Mouse (Mus musculus): ENCODE results near the gene Npffr2.
"Not testable (repeated sequence)": the region's sequence is repeated elsewhere in the genome, so short reads cannot be mapped to it uniquely, and the experiment has no call there.

Npffr2 gene

DNA sequence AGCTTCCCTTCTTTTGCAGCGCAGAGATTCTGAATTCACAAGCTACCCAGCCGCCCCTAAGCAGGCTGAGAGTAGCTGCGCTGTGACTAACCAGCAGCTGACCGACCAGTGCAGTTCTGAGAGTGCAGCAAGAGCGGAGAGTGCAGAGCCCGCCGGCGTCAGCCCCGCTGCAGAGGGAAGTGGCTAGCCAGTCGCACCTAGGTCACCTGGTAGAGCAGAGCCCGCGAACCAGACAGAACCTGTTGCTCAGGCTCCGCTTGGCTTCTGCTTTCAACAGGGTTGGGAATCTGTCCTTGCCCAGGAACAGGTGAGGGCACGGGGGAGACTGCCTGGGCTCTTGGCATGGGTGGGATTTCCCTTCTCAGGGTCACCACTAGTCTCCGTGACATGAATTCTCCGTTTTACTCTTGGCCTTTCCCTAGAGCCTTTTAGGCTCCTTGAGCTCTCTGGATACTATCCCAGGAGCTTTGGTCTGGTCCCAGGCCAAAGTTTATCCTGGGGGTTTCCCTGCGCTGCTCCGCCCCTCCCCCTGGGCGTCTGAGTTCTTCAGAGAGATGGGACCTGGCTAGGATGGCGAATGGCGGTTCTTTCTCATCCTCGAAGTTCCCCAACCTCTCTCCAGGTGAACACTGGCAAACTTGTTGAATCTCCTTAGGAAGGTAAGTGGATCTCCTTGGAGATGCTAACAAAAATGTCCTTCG lies at the start of gene Npffr2:
Gene Npffr2, plus strand, starts transcription at position 552 of the 701 bp plus-strand sequence.
- no peak for DNase-seq (ENCODE audit: low spot score)

DNA sequence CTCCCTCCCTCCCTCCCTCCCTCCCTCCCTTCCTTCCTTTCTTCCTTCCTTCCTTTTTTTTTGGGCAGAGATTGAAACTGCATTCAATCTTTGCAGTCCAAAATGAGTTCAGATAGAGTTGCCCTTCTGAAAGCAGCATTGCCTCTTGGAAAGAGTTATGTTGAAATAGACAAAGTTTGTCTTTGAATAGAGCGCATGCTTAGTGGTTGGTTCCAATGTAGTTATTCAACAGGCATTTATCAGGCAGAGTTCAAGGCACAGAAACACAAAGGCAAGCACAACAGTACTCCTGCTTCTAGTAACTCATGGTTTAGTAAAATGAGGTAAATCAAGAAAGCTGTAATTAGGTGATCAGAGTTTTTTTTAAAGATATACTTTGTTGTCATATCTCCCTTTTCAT lies 34.7 kb upstream of the Npffr2 start:
- no peak for DNase-seq (ENCODE audit: low spot score)

DNA sequence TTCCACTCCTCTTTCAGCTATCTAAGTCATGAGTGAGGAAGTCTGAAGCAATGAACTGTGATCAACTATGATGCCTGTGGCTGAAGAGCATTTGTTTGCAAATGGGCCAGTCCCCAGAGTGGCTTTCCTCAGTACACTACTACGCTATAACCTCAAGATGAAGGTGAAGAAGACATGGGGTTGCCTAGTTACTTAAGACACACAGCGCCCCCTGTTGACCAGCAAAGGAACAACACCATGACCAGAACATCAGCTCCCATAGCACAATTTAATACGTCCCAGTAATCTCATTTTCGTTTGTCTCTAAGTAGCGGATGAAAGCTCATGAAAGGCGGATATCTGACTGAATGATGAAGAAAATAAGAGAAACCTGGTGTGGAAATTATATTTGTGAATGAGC lies 27.0 kb upstream of the Npffr2 start:
- DNase-seq (ENCODE audit: low spot score), result no peak

DNA sequence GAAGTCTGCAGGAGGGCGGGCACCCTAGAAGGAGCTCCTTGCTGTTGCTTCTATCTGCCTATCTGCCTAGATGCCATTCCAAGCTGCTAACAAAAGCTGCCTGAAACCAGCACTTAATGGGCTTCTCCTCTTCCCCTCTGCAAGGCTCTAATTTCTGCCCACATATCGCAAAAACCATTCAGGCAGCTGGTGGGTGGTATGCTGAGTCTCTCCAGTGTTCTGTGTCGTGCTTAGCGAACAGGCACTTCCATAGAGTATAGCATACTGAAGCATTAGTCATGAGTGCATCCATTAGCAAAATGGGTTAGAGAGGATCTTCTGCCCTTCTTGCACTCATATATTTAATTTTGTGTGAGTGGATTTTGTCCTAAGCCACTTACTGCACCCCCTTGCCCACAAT lies 8.6 kb upstream of the Npffr2 start:
- DNase-seq (ENCODE audit: low spot score), result no peak

DNA sequence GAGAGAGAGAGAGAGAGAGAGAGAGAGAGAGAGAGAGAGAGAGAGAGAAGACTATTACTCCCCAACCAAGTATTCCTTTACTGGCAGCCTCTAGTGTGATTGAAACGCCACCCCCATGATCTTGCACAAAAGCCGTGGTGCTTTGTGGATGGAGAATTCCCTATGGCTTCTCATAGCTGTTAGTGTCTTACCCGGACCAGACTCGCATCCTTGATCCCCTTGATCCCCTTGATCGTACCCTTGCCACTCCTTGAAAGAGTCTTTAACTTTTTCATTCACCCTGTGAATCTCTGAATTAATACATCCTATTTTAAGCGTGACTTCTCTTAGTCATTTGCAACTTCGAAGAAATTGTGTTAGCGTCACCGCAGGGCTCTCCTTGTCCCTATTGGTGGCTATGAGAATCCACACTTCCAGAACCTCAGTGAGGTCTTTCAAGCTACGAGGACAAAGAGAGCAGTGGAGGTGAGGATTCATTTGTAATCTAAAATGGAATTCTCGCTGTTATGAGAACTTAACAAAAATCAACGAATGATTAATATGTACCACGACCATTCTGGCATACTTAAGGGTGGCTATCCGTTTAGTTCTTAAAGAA lies 949 bp upstream of the Npffr2 start:
- no peak for DNase-seq (ENCODE audit: low spot score)

DNA sequence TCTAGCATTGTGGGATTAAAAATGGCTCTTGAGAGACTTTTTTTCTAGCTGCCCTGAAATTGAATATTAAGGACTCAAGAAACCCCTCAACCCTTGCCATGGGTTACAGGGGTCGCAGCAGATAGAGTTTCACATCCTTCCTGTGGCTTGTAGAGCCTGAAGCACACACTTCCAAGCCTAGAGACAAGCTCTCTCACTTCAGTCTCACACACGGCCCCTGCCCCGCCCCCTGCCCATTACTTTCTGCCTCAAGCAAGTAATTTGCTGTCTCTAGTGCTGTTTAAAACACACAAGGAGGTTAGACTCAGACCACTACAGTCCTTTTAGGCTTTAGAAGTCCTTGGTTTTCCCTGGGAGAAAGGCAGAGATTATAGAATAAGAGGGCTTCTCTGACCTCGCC lies 1.7 kb downstream of the Npffr2 start:
- DNase-seq (ENCODE audit: low spot score), result no peak

DNA sequence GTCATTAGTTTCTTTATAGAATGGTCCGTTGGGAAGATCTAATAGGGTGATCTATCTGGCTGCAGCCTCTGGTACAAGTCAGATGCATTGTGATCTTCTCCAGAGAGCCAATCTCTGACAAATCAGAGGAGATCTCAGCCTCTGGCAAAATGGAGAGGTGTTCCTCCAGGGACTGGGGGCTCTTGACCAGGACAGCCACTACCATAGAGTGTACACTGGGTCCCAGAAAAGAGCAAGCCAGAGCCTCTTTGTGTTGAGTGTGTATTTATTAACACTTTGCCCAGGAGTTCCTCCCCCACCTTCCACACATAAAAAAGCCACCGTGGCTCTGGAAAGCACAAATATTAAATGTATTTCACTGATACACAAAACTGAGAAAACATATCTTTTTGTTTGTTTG lies 2.2 kb downstream of the Npffr2 start:
- no peak for DNase-seq (ENCODE audit: low spot score)

DNA sequence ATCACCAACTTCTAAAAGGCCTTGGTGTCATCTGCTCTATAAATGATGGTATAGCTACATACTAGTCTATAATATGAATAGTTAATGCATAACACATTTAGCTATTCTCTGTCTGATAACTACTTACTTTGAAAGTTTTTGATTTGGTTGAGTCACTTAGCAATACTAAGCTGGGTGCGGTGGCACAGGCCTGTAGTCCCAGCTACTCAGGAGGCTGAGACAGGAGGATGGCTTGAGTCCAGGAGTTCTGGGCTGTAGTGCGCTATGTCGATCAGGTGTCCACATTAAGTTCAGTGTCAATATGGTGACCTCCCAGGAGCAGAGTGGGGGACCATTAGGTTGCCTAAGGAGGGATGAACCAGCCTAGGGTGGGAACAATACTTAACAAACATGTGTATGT lies 8.8 kb downstream of the Npffr2 start:
- no peak for DNase-seq (ENCODE audit: low spot score)

DNA sequence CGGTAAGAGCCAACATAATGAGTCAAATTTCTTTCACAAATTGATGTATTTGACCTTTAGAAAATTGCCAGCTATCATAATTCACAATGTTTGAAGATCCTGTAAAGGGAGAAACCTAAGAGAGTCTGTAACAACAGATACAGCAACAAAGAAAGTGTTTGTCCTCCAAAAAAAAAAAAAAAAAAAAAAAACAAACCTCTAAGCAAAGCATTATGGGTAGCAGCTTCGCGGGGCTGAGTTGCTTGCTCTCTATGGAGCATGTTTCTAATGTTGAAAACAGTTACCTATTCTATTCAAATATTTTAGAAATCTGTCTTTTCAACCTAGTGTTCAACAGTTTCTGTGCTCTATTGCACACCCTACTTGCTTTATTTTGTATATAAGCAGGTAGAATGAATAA lies 15.2 kb downstream of the Npffr2 start:
- no peak for DNase-seq (ENCODE audit: low spot score)

DNA sequence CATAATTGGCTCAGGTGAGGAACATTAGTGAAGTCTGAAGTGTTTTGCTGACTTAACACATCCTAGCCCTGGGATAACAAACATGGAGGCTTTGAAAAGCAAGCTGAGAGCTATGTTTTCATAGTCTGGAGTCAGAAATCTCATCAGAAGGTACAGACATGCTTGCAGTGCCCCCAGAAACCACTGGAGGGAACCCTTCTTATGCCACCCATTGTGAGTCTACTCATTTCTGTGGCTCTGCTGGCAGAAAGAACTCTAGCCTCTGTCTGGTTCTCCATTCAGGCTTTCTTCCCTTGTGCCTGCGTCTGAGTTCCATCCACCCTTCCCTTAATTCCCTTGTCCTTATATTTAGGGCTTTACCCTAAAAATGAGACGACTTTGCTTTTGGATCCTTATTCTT lies 16.2 kb downstream of the Npffr2 start:
- no peak for DNase-seq (ENCODE audit: low spot score)

DNA sequence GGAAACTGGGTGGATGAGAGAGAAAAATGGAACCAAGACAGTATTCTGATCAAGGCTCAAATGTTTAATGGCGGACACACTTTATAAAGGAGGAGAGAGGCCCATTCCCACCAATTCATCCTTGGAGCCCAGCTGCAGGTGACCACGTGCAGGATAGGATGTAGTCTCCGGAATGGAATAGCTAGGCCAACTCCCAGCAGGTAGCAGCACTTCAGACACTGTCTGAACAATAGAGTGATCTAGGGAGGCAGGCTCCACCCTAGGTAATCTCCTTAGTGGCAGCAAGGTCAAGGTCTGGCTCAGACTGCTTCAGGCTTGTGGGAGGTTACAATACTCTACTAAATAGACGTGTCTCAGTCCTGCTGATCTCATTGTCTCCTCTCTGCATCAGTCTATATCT lies 31.9 kb downstream of the Npffr2 start:
- not testable (repeated sequence) for DNase-seq (ENCODE audit: low spot score)

DNA sequence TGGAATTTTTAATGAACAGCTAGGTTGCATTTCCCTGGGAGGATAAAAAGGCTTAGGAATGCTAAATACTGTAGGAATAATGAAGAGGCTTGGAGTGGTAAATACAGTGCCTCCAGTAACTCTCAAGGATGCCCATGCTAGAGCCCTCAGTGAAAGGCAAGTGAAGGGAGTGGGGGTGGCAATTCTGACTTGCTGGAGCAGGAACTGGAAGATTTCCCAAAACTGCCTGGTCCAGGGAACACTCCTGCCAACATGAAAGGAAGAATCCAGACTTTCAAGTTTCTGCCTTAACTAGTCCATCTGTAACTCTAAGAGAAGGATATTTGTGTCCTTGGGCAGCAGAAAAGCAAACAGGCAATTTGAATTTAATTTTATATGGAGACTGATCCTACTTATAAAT lies 34.2 kb downstream of the Npffr2 start:
- DNase-seq (ENCODE audit: low spot score), result no peak

DNA sequence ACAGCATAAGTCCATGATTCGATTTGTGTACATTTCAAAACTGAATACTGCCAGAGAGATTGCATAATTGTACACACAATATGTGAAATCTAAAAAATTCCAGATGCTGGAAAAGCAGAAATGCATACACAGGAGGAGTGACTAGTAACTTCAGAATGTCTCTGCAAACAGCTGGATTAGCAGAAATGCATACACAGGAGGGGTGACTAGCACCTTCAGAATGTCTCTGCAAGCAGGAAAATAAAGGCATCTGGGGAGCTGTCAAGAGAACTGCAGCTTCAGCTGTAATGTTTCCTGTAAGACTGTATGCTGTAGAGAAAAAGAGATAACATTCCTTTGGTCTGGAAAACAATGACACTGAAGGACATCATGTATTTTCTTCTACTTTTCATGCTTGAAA lies 51.4 kb downstream of the Npffr2 start:
- no peak for DNase-seq (ENCODE audit: low spot score)

DNA sequence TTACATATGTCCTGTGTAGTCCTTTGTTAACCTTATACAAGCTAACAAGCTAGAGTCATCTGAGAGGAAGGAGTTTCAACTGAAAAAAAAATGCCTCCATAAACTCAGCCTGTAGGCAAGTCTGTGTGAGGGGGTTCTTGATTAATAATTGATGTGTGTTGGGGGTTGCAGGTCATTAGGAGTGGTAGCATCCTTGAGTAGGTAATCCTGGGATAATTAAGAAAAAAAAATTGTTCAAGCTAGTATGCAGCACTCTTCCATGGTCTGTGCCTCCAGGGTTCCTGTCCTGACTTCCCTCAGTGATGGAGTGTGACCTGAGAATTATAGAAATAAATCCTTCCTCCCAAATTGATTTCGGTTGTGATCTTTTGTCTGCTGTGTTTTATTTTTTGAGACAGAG lies 52.0 kb downstream of the Npffr2 start:
- no peak for DNase-seq (ENCODE audit: low spot score)

DNA sequence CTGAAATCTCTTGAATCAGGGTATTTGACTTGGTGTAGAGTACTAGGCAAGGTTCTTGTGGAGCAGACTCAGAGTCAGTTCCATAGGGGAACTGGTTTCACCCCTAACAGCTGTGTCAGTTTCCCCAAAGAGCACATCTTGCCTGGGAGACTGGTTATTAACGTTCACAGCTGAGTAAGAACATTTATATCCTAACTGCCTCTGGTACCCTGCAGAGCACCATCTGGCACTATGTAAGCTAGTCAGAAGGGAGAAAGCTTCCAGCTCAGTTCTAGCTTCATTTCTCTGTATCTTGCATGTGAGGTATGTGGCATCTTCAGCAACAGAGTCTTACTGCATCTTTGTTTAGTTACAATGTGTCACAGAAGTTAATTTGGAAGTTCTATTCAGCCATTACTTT lies 53.9 kb downstream of the Npffr2 start:
- DNase-seq (ENCODE audit: low spot score), result no peak

DNA sequence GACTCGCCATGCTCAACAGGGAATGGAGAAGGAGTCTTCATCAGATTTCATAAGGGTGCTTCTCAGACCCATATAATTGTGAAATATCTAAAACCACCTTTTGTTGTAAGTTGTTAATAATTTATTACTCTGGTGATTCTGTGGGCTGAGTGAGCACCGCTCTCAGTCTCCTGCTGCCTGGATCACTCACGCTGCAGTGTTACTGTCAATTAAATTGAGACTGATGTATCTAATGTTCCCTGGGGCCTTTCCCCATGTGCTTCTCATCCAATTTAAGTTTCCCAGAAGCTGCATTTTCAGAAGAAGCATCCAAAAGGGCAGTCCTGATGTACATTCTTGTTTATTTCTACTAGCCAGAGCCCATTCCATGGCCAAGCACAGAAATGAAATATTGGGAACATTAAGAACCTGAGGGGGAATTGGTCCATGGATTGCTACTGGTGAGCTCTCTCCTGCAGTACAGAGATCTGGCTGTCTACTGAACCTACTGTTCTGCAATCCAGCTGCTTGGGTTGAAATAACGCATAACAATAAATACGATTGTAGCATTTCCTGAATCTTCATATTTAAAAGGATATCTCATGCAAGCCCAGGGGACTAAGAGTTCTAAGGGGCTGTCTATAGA lies 54.6 kb downstream of the Npffr2 start:
- DNase-seq (ENCODE audit: low spot score), result no peak

DNA sequence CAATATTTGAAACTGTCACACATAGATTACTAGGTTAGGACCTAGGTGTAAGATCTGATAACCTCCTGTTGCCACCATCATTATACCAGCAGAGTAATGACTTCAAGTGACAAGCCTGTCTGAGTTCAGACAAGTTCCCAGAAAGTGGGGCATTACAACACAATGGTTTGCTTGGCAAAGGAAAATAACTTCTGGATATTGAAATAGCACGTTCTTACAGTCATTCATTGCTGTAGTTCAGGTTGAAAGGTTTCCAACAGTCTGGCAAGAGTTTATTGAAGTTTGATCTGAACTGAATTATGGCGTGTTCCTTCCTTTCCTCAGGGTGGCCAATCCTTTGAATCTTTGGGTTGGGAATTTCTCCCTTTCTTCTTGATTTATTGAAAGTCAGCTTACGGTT lies 57.8 kb downstream of the Npffr2 start:
- no peak for DNase-seq (ENCODE audit: low spot score)

DNA sequence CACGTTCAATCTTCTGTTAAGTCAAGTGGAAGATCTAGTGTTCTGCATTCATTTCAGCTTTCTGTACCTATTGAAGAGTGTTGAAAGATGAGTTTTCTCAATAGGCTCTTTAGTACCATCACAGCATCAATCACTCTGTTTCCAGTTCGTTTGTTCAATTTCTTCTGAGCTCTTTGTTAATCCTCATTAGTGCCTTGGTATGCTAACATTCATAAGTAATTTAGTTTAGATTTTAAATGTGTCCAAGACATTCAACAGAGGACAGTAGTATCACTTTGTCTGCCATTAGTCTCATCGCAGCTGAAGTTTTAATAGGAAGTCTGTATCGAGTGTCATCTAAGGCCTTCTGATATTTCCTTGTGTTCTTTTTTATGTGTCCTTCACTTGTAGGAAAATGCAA lies 65.1 kb downstream of the Npffr2 start:
- DNase-seq (ENCODE audit: low spot score), result no peak

DNA sequence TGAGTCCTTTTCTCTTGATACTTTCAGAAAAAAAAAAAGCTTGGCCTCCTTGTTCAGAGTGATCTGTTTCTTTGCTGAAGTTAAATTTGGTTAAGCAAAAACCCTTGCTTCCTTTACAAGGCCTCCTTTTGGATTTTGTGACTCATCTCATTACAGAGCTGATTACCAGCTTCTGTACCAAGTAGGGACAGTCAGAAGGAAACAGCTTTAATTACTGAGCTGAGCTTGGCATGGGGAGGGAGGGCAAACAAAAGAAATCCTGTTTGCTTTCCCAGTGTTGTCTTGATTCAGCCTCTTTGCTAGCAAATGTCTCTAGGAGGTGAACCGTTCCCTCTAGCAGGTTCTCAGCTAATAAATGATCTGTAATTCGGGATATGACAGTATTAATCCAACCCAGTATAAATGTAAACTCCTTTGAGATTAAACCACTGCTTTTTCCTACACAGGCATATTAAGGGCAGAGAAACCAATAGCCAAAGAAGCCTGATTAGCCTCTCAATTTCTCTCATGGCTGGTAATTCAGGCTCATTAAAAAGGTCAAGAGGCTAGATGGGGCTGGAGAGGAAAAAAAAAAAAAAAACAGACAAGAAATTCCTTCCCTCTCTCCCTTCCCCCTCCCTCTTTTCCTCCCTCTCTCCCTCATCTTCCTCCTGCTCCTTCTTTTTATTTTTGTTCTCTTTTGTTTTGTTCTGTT lies 84.2 kb downstream of the Npffr2 start:
- no peak for DNase-seq (ENCODE audit: low spot score)

DNA sequence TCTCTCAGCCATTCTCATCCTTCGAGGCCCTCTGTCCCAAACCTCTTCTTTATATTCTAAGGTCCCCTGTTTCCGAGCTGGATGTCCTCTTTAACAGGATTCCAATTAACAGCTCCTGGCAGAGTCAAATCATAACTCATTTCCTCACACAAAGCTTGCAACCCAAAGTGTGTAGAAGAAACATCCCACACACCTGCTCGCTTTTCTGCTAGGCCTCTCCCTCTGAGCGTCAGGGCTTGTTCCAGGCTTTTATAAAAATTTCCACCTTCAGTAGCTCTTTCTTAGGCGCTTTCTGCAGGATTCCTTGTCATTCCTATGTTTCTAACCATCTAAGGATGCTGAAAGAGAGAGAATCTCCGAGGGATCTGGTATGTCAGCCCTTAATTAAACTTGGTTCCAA lies 85.0 kb downstream of the Npffr2 start:
- no peak for DNase-seq (ENCODE audit: low spot score)

DNA sequence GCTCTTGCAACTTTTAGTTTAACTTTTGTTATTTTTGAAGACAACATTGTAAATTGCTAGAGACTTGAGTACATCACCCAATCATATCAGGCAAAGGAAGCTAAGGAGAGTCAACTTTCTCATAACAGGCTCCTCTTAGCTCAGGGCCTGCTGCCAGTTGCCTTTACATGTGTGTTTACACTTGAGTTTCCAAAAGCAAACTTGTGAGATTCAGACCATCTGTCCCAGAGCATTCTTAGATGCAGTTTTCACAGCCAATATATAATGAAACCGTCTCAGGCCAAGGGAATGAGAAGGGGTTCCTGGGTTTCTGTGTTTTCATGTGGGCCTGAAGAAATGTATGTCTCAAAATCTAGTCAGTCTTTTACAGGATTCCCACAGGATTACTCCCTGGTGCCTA lies 104.4 kb downstream of the Npffr2 start:
- DNase-seq (ENCODE audit: low spot score), result no peak

Measured in T-cell, adult 2 months (primary cell).